Mouse (Mus musculus) heart, embryonic 14.5 days (tissue): ENCODE results near the gene Camsap3. TPM values are rescaled to one million over a fixed set of nuclear protein-coding genes. Genes with fewer than 3 reads are reported as not detected.

Experiments
- ATAC-seq: fragments of 200-750 bp; cut with Nextera tagmentation; 2 replicates; pipeline ENCODE4 v1.8.0; 2017; ENCODE audit warnings: low read depth, moderate TSS enrichment; ENCODE audit not compliant: insufficient number of reproducible peaks, insufficient read depth, low FRiP score
- H3K27ac ChIP-seq, 2 experiments: fragments of 200-500 bp in 1 of 2; fragments of 300-500 bp in 1 of 2; sonication (generic) in 1 of 2; replicated peaks in 1 of 2; 2 replicates each; pipeline ENCODE4 v1.5.1; 2012 to 2014; ENCODE audit warnings: low read depth in 2 of 2, low read length in 2 of 2, control low read depth in 1 of 2, mild to moderate bottlenecking in 1 of 2, mixed read lengths in 1 of 2; ENCODE audit not compliant: control insufficient read depth in 1 of 2, insufficient read depth in 1 of 2
- H3K27me3 ChIP-seq: fragments of 300-500 bp; sonication (generic); 2 replicates; pipeline ENCODE4 v1.6.1; 2014; ENCODE audit warnings: mild to moderate bottlenecking, low read length, control low read depth; ENCODE audit not compliant: control insufficient read depth, insufficient read depth
- H3K36me3 ChIP-seq: fragments of 300-500 bp; sonication (generic); 2 replicates; pipeline ENCODE4 v1.6.1; 2014; ENCODE audit warnings: mild to moderate bottlenecking, control low read depth, low read length, mixed read lengths; ENCODE audit not compliant: control insufficient read depth, insufficient read depth
- H3K4me1 ChIP-seq, 2 experiments: fragments of 200-500 bp in 1 of 2; fragments of 300-500 bp in 1 of 2; sonication (generic) in 1 of 2; 2 replicates each; pipeline ENCODE4 v1.6.1; 2012 to 2014; ENCODE audit warnings: low read length in 2 of 2, control low read depth in 1 of 2, mixed read lengths in 1 of 2; ENCODE audit not compliant: control insufficient read depth in 2 of 2, insufficient read depth in 2 of 2
- H3K4me2 ChIP-seq: fragments of 300-500 bp; sonication (generic); 2 replicates; pipeline ENCODE4 v1.6.1; 2014; ENCODE audit warnings: mild to moderate bottlenecking, low read length
- H3K4me3 ChIP-seq, 2 experiments: fragments of 200-500 bp in 1 of 2; fragments of 300-500 bp in 1 of 2; sonication (generic) in 1 of 2; 2 replicates each; pipeline ENCODE4 v1.5.1; 2012 to 2014; ENCODE audit warnings: low read length in 2 of 2, mild to moderate bottlenecking in 2 of 2, control low read depth in 1 of 2, low read depth in 1 of 2, moderate library complexity in 1 of 2; ENCODE audit not compliant: control insufficient read depth in 1 of 2, insufficient read depth in 1 of 2
- H3K9ac ChIP-seq: fragments of 300-500 bp; sonication (generic); 2 replicates; pipeline ENCODE4 v1.6.1; 2014; ENCODE audit warnings: mild to moderate bottlenecking, low read length
- H3K9me3 ChIP-seq: fragments of 300-500 bp; sonication (generic); 2 replicates; pipeline ENCODE4 v1.6.1; 2016; ENCODE audit warnings: low read length, control low read depth; ENCODE audit not compliant: control insufficient read depth
- WGBS: fragments of 180-500 bp; shearing (Covaris S2); extraction: QIAGEN DNeasy Blood & Tissue Kit; methylation state at CpG from one replicate; pipeline ENCODE4 v1.1.7; 2014; 5-methylcytosine and 5-hydroxymethylcytosine counted together
- polyA plus RNA-seq: library from polyadenylated mRNA; unstranded; fragments of >200 nt; fragmentation: Nextera tagmentation; extraction: Ambion mirVana; gene quantifications from 2 replicates; pipeline ENCODE4 v1.2.1, GENCODE M21; 2014

Camsap3 gene
- polyA plus RNA-seq, 1 experiment from 2014 or later, result 2.9 TPM

GRCm38 (mm10) chr8:3656725-3657381 lies 69.8 kb downstream of the Camsap3 start:
- ATAC-seq, result no peak
- H3K27me3 ChIP-seq, result no peaks in the 10 kb centered on the region
- no peaks in the 10 kb centered on the region for H3K36me3 ChIP-seq
- no peak overlapping the region for H3K4me2 ChIP-seq
- no peaks in the 10 kb centered on the region for H3K9me3 ChIP-seq
- H3K27ac ChIP-seq, result no peak overlapping the region
- no peak overlapping the region for H3K9ac ChIP-seq
- 28% methylated on average over 7 of the region's 7 CpGs for WGBS
- H3K4me3 ChIP-seq, result no peak overlapping the region
- H3K4me1 ChIP-seq, result no peaks in the 10 kb centered on the region

Other genes starting within 250 kb of the Camsap3 start
- not detected in 2 replicates for gene A430078G23Rik, start 233.9 kb upstream of the Camsap3 start, polyA plus RNA-seq
- 4.6 and 6.0 TPM in 2 replicates for gene Arhgef18, start 194.3 kb upstream of the Camsap3 start, polyA plus RNA-seq
- 5.0 and 5.4 TPM in 2 replicates for gene Pex11g, start 119.6 kb upstream of the Camsap3 start, polyA plus RNA-seq
- not detected in 2 replicates for gene Tex45, start 116.4 kb upstream of the Camsap3 start, polyA plus RNA-seq
- 11.5 and 17.4 TPM in 2 replicates for gene Zfp358, start 94.2 kb upstream of the Camsap3 start, polyA plus RNA-seq
- 36.0 and 38.0 TPM in 2 replicates for gene Mcoln1, start 86.8 kb upstream of the Camsap3 start, polyA plus RNA-seq
- 11.1 and 15.8 TPM in 2 replicates for gene Pnpla6, start 71.9 kb upstream of the Camsap3 start, polyA plus RNA-seq
- gene C330021F23Rik, start 19.3 kb upstream of the Camsap3 start, polyA plus RNA-seq, result 5.1 and 8.5 TPM in 2 replicates
- 29.0 and 30.9 TPM in 2 replicates for gene Xab2, start 34.0 kb downstream of the Camsap3 start, polyA plus RNA-seq
- gene Pet100, start 34.3 kb downstream of the Camsap3 start, polyA plus RNA-seq, result 113 and 114 TPM in 2 replicates
- gene Pcp2, start 38.3 kb downstream of the Camsap3 start, polyA plus RNA-seq, result not detected in 2 replicates
- gene Stxbp2, start 43.7 kb downstream of the Camsap3 start, polyA plus RNA-seq, result 39.0 and 40.2 TPM in 2 replicates
- not detected in 2 replicates for gene Retn, start 68.5 kb downstream of the Camsap3 start, polyA plus RNA-seq
- 0.18 and 0.22 TPM in 2 replicates for gene Mcemp1, start 78.5 kb downstream of the Camsap3 start, polyA plus RNA-seq
- 8.1 and 10.0 TPM in 2 replicates for gene Fcor, start 85.1 kb downstream of the Camsap3 start, polyA plus RNA-seq
- 27.6 and 28.4 TPM in 2 replicates for gene Trappc5, start 89.0 kb downstream of the Camsap3 start, polyA plus RNA-seq
- gene Fcer2a, start 106.9 kb downstream of the Camsap3 start, polyA plus RNA-seq, result not detected in 2 replicates
- gene Clec4g, start 133.4 kb downstream of the Camsap3 start, polyA plus RNA-seq, result 4.3 and 6.0 TPM in 2 replicates
- not detected in 2 replicates for gene Cd209a, start 161.7 kb downstream of the Camsap3 start, polyA plus RNA-seq